Mouse (Mus musculus): Measurements from ENCODE around the gene Snrnp25. TPM values are rescaled to one million over a fixed set of nuclear protein-coding genes. Genes with fewer than 3 reads are reported as not detected.

Gene Snrnp25
- total and polyA plus RNA-seq, 3 experiments: 106 to 208 (median 123) TPM

GRCm38 (mm10) chr11:32253121-32253520 is 47.9 kb downstream of the Snrnp25 start:
- Histone ChIP-seq H3K4me3 (replicated peaks in 1 of 3; ENCODE audit: low read depth in 2 of 3, low read length in 2 of 3, poor library complexity in 1 of 3) (no peak overlapping the region), H3K9ac (ENCODE audit: insufficient read depth, low read depth) (no peak overlapping the region), H3K27me3 (replicated peaks) (no peaks in the 10 kb centered on the region), H3K36me3 (replicated peaks in 1 of 2; ENCODE audit: control insufficient read depth in 1 of 2, insufficient read depth in 1 of 2, low read length in 1 of 2) (peaks cover 61 to 94% of the 10 kb centered on the region in 2 experiments), H3K9me3 (replicated peaks; ENCODE audit: low read length) (no peaks in the 10 kb centered on the region), H3K4me1 (ENCODE audit: control insufficient read depth in 1 of 2, insufficient read depth in 2 of 2) (peaks cover 0 to 12% of the 10 kb centered on the region in 2 experiments; a peak in 1 of 4 replicates), H3K27ac (ENCODE audit: insufficient read depth, low read depth) (no peak overlapping the region), H3K4me2 (ENCODE audit: insufficient read depth, low read depth, poor library complexity, severe bottlenecking) (no peak overlapping the region), H3K79me2 (replicated peaks; ENCODE audit: control insufficient read depth, extremely low read depth, insufficient read depth, poor library complexity, severe bottlenecking) (no peaks in the 10 kb centered on the region)
- TF ChIP-seq MAFK (IDR thresholded peaks at IDR 0.05; ENCODE audit: insufficient replicate concordance, low read length): no peak
- TF ChIP-seq USF1 (IDR thresholded peaks at IDR 0.05; ENCODE audit: low read depth, low read length): no peak
- TF ChIP-seq UBTF (IDR thresholded peaks at IDR 0.05; ENCODE audit: low read depth, low read length): no peak
- TF ChIP-seq ELF1 (IDR thresholded peaks at IDR 0.05; ENCODE audit: low read depth, low read length): no peak
- TF ChIP-seq RCOR1 (conservative IDR thresholded peaks at IDR 0.05; ENCODE audit: low read depth, low read length): no peak
- no peak for TF ChIP-seq MXI1 (IDR thresholded peaks at IDR 0.05; ENCODE audit: low read depth, low read length)
- no peak for TF ChIP-seq USF2 (conservative IDR thresholded peaks at IDR 0.05; ENCODE audit: low read depth, low read length)
- TF ChIP-seq POLR2AphosphoS2 (IDR thresholded peaks at IDR 0.05; ENCODE audit: low read depth, low read length): no peak
- TF ChIP-seq MYC (IDR thresholded peaks at IDR 0.05; ENCODE audit: low read depth, low read length): no peak
- in situ Hi-C loops (cut with MboI; ENCODE audit: low pct_ligation_motif_present, low pct_unique_long_range_greater_than_20kb, low sequenced_read_pairs) (loop anchor here (5.0 kb wide), 2 partner anchors 34 to 64 kb away; partner anchors contain the start of gene Hbq1b), dilution Hi-C loops (cut with MboI; ENCODE audit: extremely low pct_ligation_motif_present, extremely low pct_unique_long_range_greater_than_20kb, low sequenced_read_pairs) (no loop called here)
- DNase-seq (ENCODE audit: extremely low read depth): no peak

- H3K79me2 ChIP-seq (replicated peaks; ENCODE audit: control insufficient read depth, extremely low read depth, insufficient read depth, poor library complexity, severe bottlenecking): no peaks in the 10 kb centered on the region
- in situ Hi-C loops (cut with MboI; ENCODE audit: low pct_ligation_motif_present, low pct_unique_long_range_greater_than_20kb, low sequenced_read_pairs): no loop called here
- no peak overlapping the region for H3K9ac ChIP-seq (ENCODE audit: insufficient read depth, low read depth)
- H3K4me1 ChIP-seq (ENCODE audit: control insufficient read depth in 1 of 2, insufficient read depth in 2 of 2): peaks cover 0 to 12% of the 10 kb centered on the region in 2 experiments; a peak in 1 of 4 replicates
- H3K4me3 ChIP-seq (replicated peaks in 1 of 3; ENCODE audit: low read depth in 2 of 3, low read length in 2 of 3, poor library complexity in 1 of 3): no peak overlapping the region
- no peaks in the 10 kb centered on the region for H3K9me3 ChIP-seq (replicated peaks; ENCODE audit: low read length)
- peaks cover 57 to 91% of the 10 kb centered on the region in 2 experiments for H3K36me3 ChIP-seq (replicated peaks in 1 of 2; ENCODE audit: control insufficient read depth in 1 of 2, insufficient read depth in 1 of 2, low read length in 1 of 2)
- no peak overlapping the region for H3K27ac ChIP-seq (ENCODE audit: insufficient read depth, low read depth)
- H3K27me3 ChIP-seq (replicated peaks): no peaks in the 10 kb centered on the region
- DNase-seq (ENCODE audit: extremely low read depth): no peak
- TF ChIP-seq MEF2A (IDR thresholded peaks at IDR 0.05; ENCODE audit: borderline replicate concordance, low read depth, low read length) (no peak), ZMIZ1 (IDR thresholded peaks at IDR 0.05; ENCODE audit: low read depth, low read length) (no peak), CHD1 (IDR thresholded peaks at IDR 0.05; ENCODE audit: low read depth, low read length) (no peak), BHLHE40 (IDR thresholded peaks at IDR 0.05; ENCODE audit: low read depth, low read length) (no peak), HCFC1 (IDR thresholded peaks at IDR 0.05; ENCODE audit: low read depth, low read length) (no peak), GABPA (IDR thresholded peaks at IDR 0.05; ENCODE audit: insufficient replicate concordance, low read depth, low read length) (no peak), KAT2A (IDR thresholded peaks at IDR 0.05; ENCODE audit: insufficient replicate concordance, low read length) (no peak), NRF1 (IDR thresholded peaks at IDR 0.05; ENCODE audit: low read depth, low read length) (no peak), POLR2A (IDR thresholded peaks at IDR 0.05; ENCODE audit: low read depth, low read length) (no peak), USF1 (IDR thresholded peaks at IDR 0.05; ENCODE audit: low read depth, low read length) (no peak), EP300 (IDR thresholded peaks at IDR 0.05; ENCODE audit: low read length) (no peak)
- no peak overlapping the region for H3K4me2 ChIP-seq (ENCODE audit: insufficient read depth, low read depth, poor library complexity, severe bottlenecking)
- dilution Hi-C loops (cut with MboI; ENCODE audit: extremely low pct_ligation_motif_present, extremely low pct_unique_long_range_greater_than_20kb, low sequenced_read_pairs): no loop called here
Measured at GRCm38 (mm10) chr11:32256146-32256545, 50.9 kb downstream of the Snrnp25 start.
